ENCODE assay signal across 40 mouse cellular contexts in the genomic region with DNA sequence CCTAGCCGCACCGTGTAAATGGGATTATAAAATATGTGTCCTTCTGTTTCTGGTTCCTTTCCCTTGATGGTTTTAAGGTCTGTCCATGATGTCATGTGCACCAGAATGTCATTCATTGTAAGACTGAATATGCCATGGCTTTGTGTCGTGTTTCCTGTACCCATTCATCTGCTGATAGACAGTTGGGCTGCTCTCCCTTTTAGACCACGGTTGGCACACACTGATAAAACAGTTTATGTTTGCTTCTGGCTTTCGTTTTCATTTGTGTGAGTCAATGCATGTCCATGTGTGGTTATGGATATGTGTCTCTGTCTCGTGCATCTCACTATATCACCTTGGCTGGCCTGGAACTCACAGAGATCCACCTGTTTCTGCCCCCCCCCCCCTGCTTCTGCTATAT. TPM values are rescaled to one million over a fixed set of nuclear protein-coding genes. Genes with fewer than 3 reads are reported as not detected.
DNase-seq lines count a peak whose midpoint lies in the region; ATAC-seq and TF ChIP-seq lines count a peak whose summit lies in the region.
"Had no signal": no experiment of that assay in that cellular context is flagged by ENCODE, and none has a peak within 500 bp of the region (broad histone marks: within the 10 kb centered on the region; RNA-seq: fewer than 3 reads in every experiment).

No protein-coding gene starts in this region.

- no peak overlapping the region for H3K4me3 ChIP-seq in MEL (ENCODE audit: control insufficient read depth in 1 of 2, insufficient read depth in 1 of 2, low read depth in 2 of 2, low read length in 2 of 2)
- H3K4me3 ChIP-seq in brown adipose tissue, adult 24 weeks (ENCODE audit: insufficient read depth, low read depth, low read length), result no peak overlapping the region
- no peak overlapping the region for H3K4me3 ChIP-seq in liver, postnatal 0 days (ENCODE audit: low read depth, low read length)
- H3K4me3 ChIP-seq in forebrain, embryonic 10.5 days, result no peak overlapping the region
- no peak overlapping the region for H3K4me3 ChIP-seq in forebrain, embryonic 15.5 days
- H3K4me3 ChIP-seq in midbrain, embryonic 14.5 days (replicated peaks; ENCODE audit: low read depth, low read length), result no peak overlapping the region
- H3K4me3 ChIP-seq: gastrocnemius, adult 2 months; heart, adult 2 months; heart, embryonic 13.5 days; hindbrain, embryonic 10.5 days; hindbrain, embryonic 15.5 days; kidney, embryonic 15.5 days; left cerebral cortex, adult 2 months; limb, embryonic 12.5 days; liver, embryonic 15.5 days; midbrain, embryonic 13.5 days had no signal

- ATAC-seq in liver, postnatal 0 days, result peak; percentile 53
- ATAC-seq in forebrain, embryonic 15.5 days (replicated peaks), result no peak
- ATAC-seq in midbrain, embryonic 14.5 days (ENCODE audit: low FRiP score, low TSS enrichment), result no peak
- ATAC-seq: forebrain, postnatal 0 days; midbrain, embryonic 13.5 days had no signal

- H3K79me2 ChIP-seq in MEL (ENCODE audit: control insufficient read depth, insufficient read depth, low read length, poor library complexity), result no peaks in the 10 kb centered on the region

- H3K27ac ChIP-seq in MEL (ENCODE audit: control insufficient read depth, low read depth, low read length), result no peak overlapping the region
- peak overlapping the region; percentile 54 for H3K27ac ChIP-seq in brown adipose tissue, adult 24 weeks (replicated peaks; ENCODE audit: low read depth, low read length)
- H3K27ac ChIP-seq in liver, postnatal 0 days (ENCODE audit: low read depth), result no peak overlapping the region
- no peak overlapping the region for H3K27ac ChIP-seq in forebrain, embryonic 10.5 days
- H3K27ac ChIP-seq in forebrain, embryonic 15.5 days (replicated peaks), result no peak overlapping the region
- H3K27ac ChIP-seq in midbrain, embryonic 14.5 days (replicated peaks; ENCODE audit: low read depth, low read length), result no peak overlapping the region
- H3K27ac ChIP-seq: gastrocnemius, adult 2 months; heart, adult 2 months; heart, embryonic 13.5 days; hindbrain, embryonic 10.5 days; hindbrain, embryonic 15.5 days; kidney, embryonic 15.5 days; left cerebral cortex, adult 2 months; limb, embryonic 12.5 days; liver, embryonic 15.5 days; midbrain, embryonic 13.5 days had no signal

- no peaks in the 10 kb centered on the region for H3K27me3 ChIP-seq in MEL (ENCODE audit: control insufficient read depth in 1 of 2, insufficient read depth in 2 of 2, low read length in 2 of 2)
- H3K27me3 ChIP-seq in liver, postnatal 0 days (ENCODE audit: insufficient read depth, low read length), result no peaks in the 10 kb centered on the region
- H3K27me3 ChIP-seq in forebrain, embryonic 10.5 days (ENCODE audit: poor library complexity, severe bottlenecking), result peaks cover 25% of the 10 kb centered on the region
- H3K27me3 ChIP-seq in forebrain, embryonic 15.5 days, result 0 out of 2 replicates have a peak, but pooled peaks cover 7% of the 10 kb centered on the region
- H3K27me3 ChIP-seq in midbrain, embryonic 14.5 days (ENCODE audit: control insufficient read depth, insufficient read depth, low read length), result peaks cover 5% of the 10 kb centered on the region
- H3K27me3 ChIP-seq: CH12.LX had no signal

- H3K4me2 ChIP-seq in liver, postnatal 0 days (ENCODE audit: low read depth, low read length), result no peak overlapping the region
- H3K4me2 ChIP-seq in forebrain, embryonic 15.5 days (replicated peaks), result no peak overlapping the region
- no peak overlapping the region for H3K4me2 ChIP-seq in midbrain, embryonic 14.5 days (ENCODE audit: low read length)
- H3K4me2 ChIP-seq: heart, embryonic 13.5 days; hindbrain, embryonic 15.5 days; kidney, embryonic 15.5 days; limb, embryonic 12.5 days; liver, embryonic 15.5 days; midbrain, embryonic 13.5 days had no signal

- TF ChIP-seq CTCF in MEL (IDR thresholded peaks at IDR 0.05 in 2 of 3, conservative IDR thresholded peaks at IDR 0.05 in 1 of 3; ENCODE audit: control insufficient read depth in 1 of 3, insufficient read depth in 1 of 3, low read depth in 2 of 3, low read length in 3 of 3, poor library complexity in 1 of 3, severe bottlenecking in 1 of 3), result no peak
- TF ChIP-seq CTCF in liver, postnatal 0 days (IDR thresholded peaks at IDR 0.05; ENCODE audit: low read depth), result no peak

- no peak overlapping the region for H3K9ac ChIP-seq in MEL (ENCODE audit: control insufficient read depth, low read depth, low read length, poor library complexity, severe bottlenecking)
- H3K9ac ChIP-seq in liver, postnatal 0 days (replicated peaks), result no peak overlapping the region
- no peak overlapping the region for H3K9ac ChIP-seq in forebrain, embryonic 15.5 days (replicated peaks)
- H3K9ac ChIP-seq in midbrain, embryonic 14.5 days (replicated peaks; ENCODE audit: low read length), result no peak overlapping the region
- H3K9ac ChIP-seq: forebrain, postnatal 0 days; heart, embryonic 13.5 days; hindbrain, embryonic 15.5 days; kidney, embryonic 15.5 days; limb, embryonic 12.5 days; liver, embryonic 15.5 days; midbrain, embryonic 13.5 days had no signal

- no peak for TF ChIP-seq POLR2A in MEL (IDR thresholded peaks at IDR 0.05; ENCODE audit: control insufficient read depth in 1 of 2, insufficient read depth in 1 of 2, low read depth in 1 of 2, low read length in 2 of 2, poor library complexity in 1 of 2)

- WGBS in liver, postnatal 0 days (ENCODE audit: insufficient replicate concordance), result 54% methylated on average over 6 of the region's 6 CpGs
- WGBS in forebrain, embryonic 10.5 days, result 87% methylated on average over 6 of the region's 6 CpGs
- WGBS in forebrain, embryonic 15.5 days, result 87% methylated on average over 6 of the region's 6 CpGs
- WGBS in midbrain, embryonic 14.5 days, result 85% methylated on average over 6 of the region's 6 CpGs

- H3K4me1 ChIP-seq in MEL (ENCODE audit: control insufficient read depth in 1 of 2, insufficient read depth in 2 of 2, low read length in 2 of 2), result peaks cover 19 to 22% of the 10 kb centered on the region in 2 experiments
- no peaks in the 10 kb centered on the region for H3K4me1 ChIP-seq in brown adipose tissue, adult 24 weeks (ENCODE audit: control insufficient read depth, insufficient read depth, insufficient read length, low read length)
- H3K4me1 ChIP-seq in liver, postnatal 0 days (ENCODE audit: insufficient read depth), result peaks cover 7% of the 10 kb centered on the region; the same call in 1 of the 2 replicates
- H3K4me1 ChIP-seq in forebrain, embryonic 10.5 days, result peaks cover 11% of the 10 kb centered on the region
- no peaks in the 10 kb centered on the region for H3K4me1 ChIP-seq in forebrain, embryonic 15.5 days
- H3K4me1 ChIP-seq in midbrain, embryonic 14.5 days (ENCODE audit: control insufficient read depth, insufficient read depth, low read length), result no peaks in the 10 kb centered on the region
- H3K4me1 ChIP-seq: hindbrain, embryonic 10.5 days; hindbrain, embryonic 15.5 days; limb, embryonic 12.5 days had no signal

- DNase-seq in MEL (ENCODE audit: low read depth, low spot score), result peak; percentile 44
- peak; percentile 26 for DNase-seq in induced T-regulatory cell, adult 2 months (ENCODE audit: low read depth)
- DNase-seq in liver, postnatal 0 days, result no peak
- DNase-seq in forebrain, embryonic 10.5 days (ENCODE audit: extremely low spot score, low spot score), result no peak
- no peak for DNase-seq in midbrain, embryonic 14.5 days
- no peak for DNase-seq in cerebellum, adult 18-20 months
- DNase-seq: adrenal gland, adult 8-10 months; cerebellum, adult 11-12 months; cerebellum, postnatal 14 days; forebrain, postnatal 0 days; gastrocnemius, adult 2 months; gastrocnemius, postnatal 36 days; heart, adult 2 months; heart, postnatal 10 days; kidney, adult 18-20 months; kidney, postnatal 25 days; lung, postnatal 10 days had no signal

- TF ChIP-seq RAD21 in MEL (IDR thresholded peaks at IDR 0.05; ENCODE audit: low read depth, low read length), result no peak

- H3K9me3 ChIP-seq in MEL (replicated peaks; ENCODE audit: insufficient read depth, low read length), result no peaks in the 10 kb centered on the region
- no peaks in the 10 kb centered on the region for H3K9me3 ChIP-seq in liver, postnatal 0 days (ENCODE audit: low read length)
- H3K9me3 ChIP-seq in forebrain, embryonic 10.5 days, result no peaks in the 10 kb centered on the region
- no peaks in the 10 kb centered on the region for H3K9me3 ChIP-seq in forebrain, embryonic 15.5 days
- no peaks in the 10 kb centered on the region for H3K9me3 ChIP-seq in midbrain, embryonic 14.5 days (ENCODE audit: control insufficient read depth, low read length)
- H3K9me3 ChIP-seq: heart, embryonic 13.5 days; hindbrain, embryonic 10.5 days; hindbrain, embryonic 15.5 days; kidney, embryonic 15.5 days; liver, embryonic 15.5 days; midbrain, embryonic 13.5 days had no signal

- peaks cover 0 to 16% of the 10 kb centered on the region in 2 experiments; a peak in 2 of 4 replicates for H3K36me3 ChIP-seq in MEL (ENCODE audit: control insufficient read depth in 1 of 2, insufficient read depth in 2 of 2, low read length in 2 of 2)
- no peaks in the 10 kb centered on the region for H3K36me3 ChIP-seq in liver, postnatal 0 days (replicated peaks; ENCODE audit: insufficient read depth, low read length)
- no peaks in the 10 kb centered on the region for H3K36me3 ChIP-seq in forebrain, embryonic 10.5 days (replicated peaks)
- H3K36me3 ChIP-seq in forebrain, embryonic 15.5 days, result no peaks in the 10 kb centered on the region
- no peaks in the 10 kb centered on the region for H3K36me3 ChIP-seq in midbrain, embryonic 14.5 days (ENCODE audit: control insufficient read depth, insufficient read depth, low read length)
- H3K36me3 ChIP-seq: heart, embryonic 13.5 days; hindbrain, embryonic 10.5 days; hindbrain, embryonic 15.5 days; kidney, embryonic 15.5 days; limb, embryonic 12.5 days; liver, embryonic 15.5 days; midbrain, embryonic 13.5 days had no signal

- TF ChIP-seq EP300 in MEL (IDR thresholded peaks at IDR 0.05; ENCODE audit: low read depth in 1 of 2, low read length in 2 of 2), result peak; percentile 42 to 49; a peak in 3 of 4 replicates
- TF ChIP-seq EP300 in liver, postnatal 0 days (IDR thresholded peaks at IDR 0.05; ENCODE audit: low read depth), result no peak

RNA-seq across cellular contexts. Expression of gene Ptpn18, which starts 5.9 kb away (rescaled TPM):
- 58.7 and 73.3 TPM in 2 replicates for total RNA-seq in MEL (2012; rRNA removed)
- polyA plus RNA-seq in MEL (2012; ENCODE audit: insufficient read depth in 1 of 2, insufficient read length in 2 of 2, low read depth in 1 of 2, low replicate concordance in 2 of 2, missing spikeins in 1 of 2), result 10 to 100 TPM in 1 of 2 experiments, not detected in 1; 39.1 TPM
- polyA plus RNA-seq in brown adipose tissue, adult 24 weeks (2012; ENCODE audit: insufficient read depth, insufficient read length, missing spikeins), result 4.3 and 10.1 TPM in 2 replicates
- polyA plus RNA-seq in liver, postnatal 0 days (2015; fragmentation: Nextera tagmentation; extraction: Ambion mirVana), result 28.2 and 32.1 TPM in 2 replicates
- polyA plus RNA-seq in forebrain, embryonic 10.5 days (2016; fragmentation: Nextera tagmentation; extraction: Ambion mirVana), result 3.4 and 6.0 TPM in 2 replicates
- polyA plus RNA-seq in forebrain, embryonic 15.5 days (2015; fragmentation: Nextera tagmentation; extraction: Ambion mirVana), result 3.9 and 8.0 TPM in 2 replicates
- 3.0 and 4.0 TPM in 2 replicates for polyA plus RNA-seq in midbrain, embryonic 14.5 days (2014; fragmentation: Nextera tagmentation; extraction: Ambion mirVana)
- polyA plus RNA-seq: C2C12 had no signal

RNA-seq across cellular contexts. Expression of gene Imp4, which starts 25.8 kb away (rescaled TPM):
- 125 and 137 TPM in 2 replicates for total RNA-seq in MEL (2012; rRNA removed)
- 100 to 1,000 TPM in 1 of 2 experiments, 10 to 100 TPM in 1; 57.8 to 204 TPM for polyA plus RNA-seq in MEL (2012; ENCODE audit: insufficient read depth in 1 of 2, insufficient read length in 2 of 2, low read depth in 1 of 2, low replicate concordance in 2 of 2, missing spikeins in 1 of 2)
- 38.0 and 43.0 TPM in 2 replicates for polyA plus RNA-seq in brown adipose tissue, adult 24 weeks (2012; ENCODE audit: insufficient read depth, insufficient read length, missing spikeins)
- polyA plus RNA-seq in liver, postnatal 0 days (2015; fragmentation: Nextera tagmentation; extraction: Ambion mirVana), result 37.6 and 41.6 TPM in 2 replicates
- polyA plus RNA-seq in forebrain, embryonic 10.5 days (2016; fragmentation: Nextera tagmentation; extraction: Ambion mirVana), result 118 and 119 TPM in 2 replicates
- polyA plus RNA-seq in forebrain, embryonic 15.5 days (2015; fragmentation: Nextera tagmentation; extraction: Ambion mirVana), result 62.1 and 66.7 TPM in 2 replicates
- 52.3 and 61.1 TPM in 2 replicates for polyA plus RNA-seq in midbrain, embryonic 14.5 days (2014; fragmentation: Nextera tagmentation; extraction: Ambion mirVana)

RNA-seq across cellular contexts. Expression of gene Ccdc115, which starts 26.0 kb away (rescaled TPM):
- 60.9 and 63.4 TPM in 2 replicates for total RNA-seq in MEL (2012; rRNA removed)
- polyA plus RNA-seq in MEL (2012; ENCODE audit: insufficient read depth in 1 of 2, insufficient read length in 2 of 2, low read depth in 1 of 2, low replicate concordance in 2 of 2, missing spikeins in 1 of 2), result 10 to 100 TPM in 1 of 2 experiments, not detected in 1; 78.7 TPM
- polyA plus RNA-seq in brown adipose tissue, adult 24 weeks (2012; ENCODE audit: insufficient read depth, insufficient read length, missing spikeins), result 13.9 and 15.4 TPM in 2 replicates
- polyA plus RNA-seq in liver, postnatal 0 days (2015; fragmentation: Nextera tagmentation; extraction: Ambion mirVana), result 19.0 and 21.0 TPM in 2 replicates
- polyA plus RNA-seq in forebrain, embryonic 10.5 days (2016; fragmentation: Nextera tagmentation; extraction: Ambion mirVana), result 69.1 and 70.3 TPM in 2 replicates
- 69.2 and 70.9 TPM in 2 replicates for polyA plus RNA-seq in forebrain, embryonic 15.5 days (2015; fragmentation: Nextera tagmentation; extraction: Ambion mirVana)
- polyA plus RNA-seq in midbrain, embryonic 14.5 days (2014; fragmentation: Nextera tagmentation; extraction: Ambion mirVana), result 65.5 and 67.2 TPM in 2 replicates

RNA-seq across cellular contexts. Expression of gene Prss39, which starts 32.8 kb away (rescaled TPM):
- not detected in 2 replicates for total RNA-seq in MEL (2012; rRNA removed)
- polyA plus RNA-seq in MEL (2012; ENCODE audit: insufficient read depth in 1 of 2, insufficient read length in 2 of 2, low read depth in 1 of 2, low replicate concordance in 2 of 2, missing spikeins in 1 of 2), result under 1 TPM in 1 of 2 experiments, not detected in 1; 0.06 TPM
- polyA plus RNA-seq in brown adipose tissue, adult 24 weeks (2012; ENCODE audit: insufficient read depth, insufficient read length, missing spikeins), result not detected in 2 replicates
- polyA plus RNA-seq in liver, postnatal 0 days (2015; fragmentation: Nextera tagmentation; extraction: Ambion mirVana), result not detected in 2 replicates
- polyA plus RNA-seq in forebrain, embryonic 10.5 days (2016; fragmentation: Nextera tagmentation; extraction: Ambion mirVana), result not detected in 2 replicates
- polyA plus RNA-seq in forebrain, embryonic 15.5 days (2015; fragmentation: Nextera tagmentation; extraction: Ambion mirVana), result not detected in 2 replicates
- not detected in 2 replicates for polyA plus RNA-seq in midbrain, embryonic 14.5 days (2014; fragmentation: Nextera tagmentation; extraction: Ambion mirVana)
- total RNA-seq: adrenal gland, adult 8-10 months; CH12.LX; ES-E14; forebrain, postnatal 0 days; gastrocnemius, adult 2 months; gastrocnemius, postnatal 36 days; heart, adult 2 months; heart, postnatal 10 days; layer of hippocampus, adult 18-20 months; layer of hippocampus, postnatal 14 days; left cerebral cortex, adult 2 months; left cerebral cortex, postnatal 25 days; monocyte, adult 5-6 weeks had no signal
- polyA plus RNA-seq: C2C12; embryonic facial prominence, embryonic 11.5 days; forebrain, embryonic 11.5 days; forebrain, postnatal 0 days; heart, embryonic 13.5 days; hindbrain, embryonic 10.5 days; hindbrain, embryonic 15.5 days; intestine, embryonic 14.5 days; kidney, embryonic 15.5 days; limb, embryonic 12.5 days; liver, embryonic 15.5 days; midbrain, embryonic 13.5 days; neural tube, embryonic 14.5 days; stomach, embryonic 14.5 days; urinary bladder, adult 2 months had no signal

Comparison
In these comparisons a context has a peak if more than half of its experiments do, and no peak if none do; other contexts are left out.
1. DNase-seq: peak in MEL (single experiment) and induced T-regulatory cell, adult 2 months (single experiment); none in liver, postnatal 0 days (single experiment), forebrain, embryonic 10.5 days (single experiment), midbrain, embryonic 14.5 days (single experiment) and cerebellum, adult 18-20 months (0 of 2).